Mouse (Mus musculus): ENCODE data around the gene Gpa33.

GRCm38 (mm10) chr1:166139113-166139512 is 9.1 kb downstream of the Gpa33 start:
- TF ChIP-seq CTCF (IDR thresholded peaks at IDR 0.05; ENCODE audit: low read depth), result no peak
- no peak for TF ChIP-seq EP300 (IDR thresholded peaks at IDR 0.05; ENCODE audit: low read depth)
